Mouse (Mus musculus) ES-E14 (cell line): ENCODE data around the gene Apof.

Experiments
- CHD2 ChIP-seq: IDR thresholded peaks from 2 replicates; pipeline ENCODE4 v1.6.1; 2014; ENCODE audit warnings: mild to moderate bottlenecking, low read depth, low read length, inconsistent platforms
- HCFC1 ChIP-seq: IDR thresholded peaks from 2 replicates; pipeline ENCODE4 v1.6.1; 2012; ENCODE audit warnings: low read length, inconsistent platforms, borderline replicate concordance; ENCODE audit not compliant: insufficient read depth
- MAFK ChIP-seq: IDR thresholded peaks from 2 replicates; pipeline ENCODE4 v1.6.1; 2014; ENCODE audit warnings: mild to moderate bottlenecking, low read depth, low read length, inconsistent platforms; ENCODE audit not compliant: insufficient read depth
- ZC3H11A ChIP-seq: IDR thresholded peaks from 2 replicates; pipeline ENCODE4 v1.6.1; 2012; ENCODE audit warnings: low read depth, mild to moderate bottlenecking, inconsistent platforms, low read length, borderline replicate concordance
- ZNF384 ChIP-seq: IDR thresholded peaks from 2 replicates; pipeline ENCODE4 v1.6.1; 2012; ENCODE audit warnings: low read depth, low read length, inconsistent platforms

- no peak for TF ChIP-seq ZC3H11A
- no peak for TF ChIP-seq ZNF384
- TF ChIP-seq MAFK, result no peak
- TF ChIP-seq CHD2, result no peak
- no peak for TF ChIP-seq HCFC1
These were observed 1.9 kb downstream of the Apof start, which contains the start of gene Stat2 for GRCm38 (mm10) chr10:128270287-128270841.
